Mouse (Mus musculus): ENCODE measurements around the gene Ralbp1. TPM values are rescaled to one million over a fixed set of nuclear protein-coding genes. Genes with fewer than 3 reads are reported as not detected.

The Ralbp1 gene
- polyA plus RNA-seq (2012; rRNA removed): 29.8 and 30.7 TPM in 2 replicates

DNA sequence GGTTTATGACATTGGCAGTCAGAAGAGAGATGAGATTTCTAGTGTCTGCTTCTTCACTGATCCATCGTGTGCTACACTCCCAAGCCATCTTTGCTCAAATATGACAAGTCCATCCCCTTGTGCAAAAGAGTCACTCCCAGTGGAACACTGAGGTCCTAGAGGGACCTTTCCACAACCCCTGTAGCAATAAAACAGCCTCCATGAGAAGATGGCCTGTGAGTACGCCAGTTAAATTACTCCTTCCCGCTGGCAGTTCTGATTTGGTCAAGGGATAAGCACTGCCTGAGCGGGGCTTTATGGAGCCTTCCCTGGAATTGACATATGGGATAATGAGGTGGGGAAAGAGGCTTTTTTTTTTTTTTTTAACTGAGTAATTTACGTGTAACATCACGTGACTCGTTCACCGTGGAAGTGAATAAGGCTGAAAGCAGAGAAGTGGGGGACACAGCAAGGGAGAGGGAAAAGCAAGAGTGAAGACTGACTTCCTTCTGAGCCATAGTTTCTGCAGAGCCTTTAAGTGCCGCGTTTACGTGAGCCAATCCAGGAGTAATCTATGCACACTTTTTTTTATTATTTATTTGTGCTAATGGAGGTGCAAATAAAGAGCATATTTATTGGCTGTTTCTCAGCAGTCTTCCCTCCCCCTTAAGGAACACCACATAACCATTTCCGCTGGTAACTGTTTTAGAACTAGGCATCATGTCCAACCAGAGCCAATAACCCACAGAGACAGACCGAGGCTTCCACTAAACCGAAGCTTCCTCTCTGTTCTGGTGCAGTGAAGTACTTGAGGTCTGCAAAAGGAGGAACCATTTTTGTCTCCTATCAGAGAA lies at the start of gene Ralbp1:
Gene Ralbp1, minus strand, starts transcription at position 102 of the 833 bp plus-strand sequence.
- TF ChIP-seq POLR2A (IDR thresholded peaks at IDR 0.05; ENCODE audit: low read depth, low read length) (no peak), CTCF (conservative IDR thresholded peaks at IDR 0.05; ENCODE audit: insufficient read depth, insufficient read length, low read depth, low read length) (no peak)
- Histone ChIP-seq H3K4me3 (ENCODE audit: insufficient read depth, low read depth, low read length) (peak within 1 kb of the TSS; percentile 72), H3K36me3 (ENCODE audit: control insufficient read depth, insufficient read depth, low read length) (no peaks in the 10 kb centered on the region), H3K27ac (ENCODE audit: insufficient read depth, low read depth, low read length) (peak within 1 kb of the TSS; percentile 91), H3K27me3 (replicated peaks; ENCODE audit: control insufficient read depth, insufficient read depth, low read length) (no peaks in the 10 kb centered on the region), H3K4me1 (ENCODE audit: control insufficient read depth, insufficient read depth, low read length) (peaks cover 8% of the 10 kb centered on the region; the same call in 1 of the 2 replicates)
- peak; percentile 51 for DNase-seq
- 4% methylated on average over 14 of the region's 14 CpGs for WGBS

DNA sequence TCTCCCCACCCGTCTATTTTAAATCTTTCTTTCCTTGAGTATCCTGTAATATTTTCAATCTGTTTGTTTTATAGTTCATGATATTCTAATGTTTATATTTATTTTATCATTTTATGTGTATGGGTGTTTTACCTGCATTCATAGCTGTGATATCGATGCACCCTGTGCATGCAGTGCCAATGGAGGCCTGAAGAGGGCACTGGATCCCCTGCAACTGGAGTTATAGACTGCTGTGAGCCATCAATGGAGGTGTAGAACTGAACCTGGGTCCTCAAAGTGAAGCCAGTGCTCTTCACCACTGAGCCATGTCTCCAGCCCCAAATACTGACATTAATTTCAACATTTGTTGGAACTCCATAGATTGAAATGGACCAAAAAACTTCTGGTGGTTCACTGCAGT lies 48.1 kb upstream of the Ralbp1 start:
- TF ChIP-seq POLR2A (IDR thresholded peaks at IDR 0.05; ENCODE audit: low read depth, low read length): no peak
- peak; percentile 61 for TF ChIP-seq CTCF (conservative IDR thresholded peaks at IDR 0.05; ENCODE audit: insufficient read depth, insufficient read length, low read depth, low read length)
- Histone ChIP-seq H3K36me3 (ENCODE audit: control insufficient read depth, insufficient read depth, low read length) (no peaks in the 10 kb centered on the region), H3K27me3 (replicated peaks; ENCODE audit: control insufficient read depth, insufficient read depth, low read length) (no peaks in the 10 kb centered on the region), H3K4me3 (ENCODE audit: insufficient read depth, low read depth, low read length) (no peak overlapping the region), H3K4me1 (ENCODE audit: control insufficient read depth, insufficient read depth, low read length) (0 out of 2 replicates have a peak, but pooled peaks cover 3% of the 10 kb centered on the region), H3K27ac (ENCODE audit: insufficient read depth, low read depth, low read length) (no peak overlapping the region)
- WGBS: 96% methylated on average over 2 of the region's 2 CpGs
- no peak for DNase-seq

GRCm38 (mm10) chr17:65931525-65931924 lies 45.9 kb upstream of the Ralbp1 start:
- DNase-seq: no peak
- H3K4me3 ChIP-seq (ENCODE audit: insufficient read depth, low read depth, low read length): no peak overlapping the region
- 75% methylated on average over 6 of the region's 6 CpGs for WGBS
- TF ChIP-seq POLR2A (IDR thresholded peaks at IDR 0.05; ENCODE audit: low read depth, low read length) (no peak), CTCF (conservative IDR thresholded peaks at IDR 0.05; ENCODE audit: insufficient read depth, insufficient read length, low read depth, low read length) (no peak)
- no peaks in the 10 kb centered on the region for H3K4me1 ChIP-seq (ENCODE audit: control insufficient read depth, insufficient read depth, low read length)
- no peak overlapping the region for H3K27ac ChIP-seq (ENCODE audit: insufficient read depth, low read depth, low read length)
- H3K36me3 ChIP-seq (ENCODE audit: control insufficient read depth, insufficient read depth, low read length): no peaks in the 10 kb centered on the region
- no peaks in the 10 kb centered on the region for H3K27me3 ChIP-seq (replicated peaks; ENCODE audit: control insufficient read depth, insufficient read depth, low read length)

DNA sequence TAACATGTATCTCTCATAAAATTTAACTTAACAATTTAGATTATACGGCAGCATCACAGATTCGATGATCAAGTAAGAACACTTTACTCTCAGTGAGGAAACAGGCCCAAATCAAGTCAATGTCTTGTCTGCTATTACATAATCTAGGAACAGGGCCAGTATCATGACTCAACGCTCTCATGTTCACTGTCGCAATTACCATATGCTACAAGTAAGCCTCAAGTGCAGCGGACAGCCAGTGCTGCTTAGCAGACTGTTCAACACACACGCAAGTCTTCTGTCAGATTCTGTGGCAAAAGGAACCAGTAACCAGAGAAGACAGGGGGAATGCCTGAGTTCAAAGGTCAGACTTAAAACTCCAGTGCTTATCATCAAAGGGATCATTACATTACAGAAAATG lies 45.4 kb upstream of the Ralbp1 start:
- 63% methylated on average over 6 of the region's 6 CpGs for WGBS
- Histone ChIP-seq H3K27ac (ENCODE audit: insufficient read depth, low read depth, low read length) (no peak overlapping the region), H3K4me3 (ENCODE audit: insufficient read depth, low read depth, low read length) (no peak overlapping the region), H3K27me3 (replicated peaks; ENCODE audit: control insufficient read depth, insufficient read depth, low read length) (no peaks in the 10 kb centered on the region), H3K4me1 (ENCODE audit: control insufficient read depth, insufficient read depth, low read length) (no peaks in the 10 kb centered on the region), H3K36me3 (ENCODE audit: control insufficient read depth, insufficient read depth, low read length) (no peaks in the 10 kb centered on the region)
- no peak for TF ChIP-seq POLR2A (IDR thresholded peaks at IDR 0.05; ENCODE audit: low read depth, low read length)
- no peak for TF ChIP-seq CTCF (conservative IDR thresholded peaks at IDR 0.05; ENCODE audit: insufficient read depth, insufficient read length, low read depth, low read length)
- DNase-seq: peak; percentile 42

DNA sequence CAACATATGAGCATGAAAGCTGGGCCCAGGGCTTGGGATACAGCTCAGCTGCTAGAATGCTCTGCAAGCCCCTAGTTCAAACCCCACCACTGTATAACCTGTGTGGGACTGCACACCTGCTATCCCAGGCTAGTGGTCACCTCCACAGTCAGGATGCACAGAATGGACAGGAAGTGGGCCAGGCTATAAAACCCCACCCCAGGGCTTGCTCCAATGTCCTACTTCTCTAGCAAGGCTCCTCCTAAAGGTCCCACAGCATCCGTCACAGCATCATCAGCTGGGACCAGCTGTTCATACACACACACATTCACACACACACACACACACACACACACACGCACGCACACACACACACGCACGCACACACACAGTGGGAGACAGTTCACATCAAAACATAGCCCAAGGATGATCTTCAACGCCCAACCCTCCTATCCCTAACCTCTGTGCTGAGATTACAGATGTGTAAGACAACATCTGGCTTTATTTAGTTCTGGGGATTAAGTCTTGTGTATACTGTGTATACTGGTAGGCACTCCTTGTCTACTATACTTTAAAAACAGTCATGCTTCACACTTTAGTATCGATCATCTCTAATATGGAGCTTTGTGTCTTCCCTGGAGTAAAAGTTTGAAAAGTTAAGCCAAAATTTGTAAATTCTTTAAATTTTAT lies 44.7 kb upstream of the Ralbp1 start:
- Histone ChIP-seq H3K27me3 (replicated peaks; ENCODE audit: control insufficient read depth, insufficient read depth, low read length) (no peaks in the 10 kb centered on the region), H3K27ac (ENCODE audit: insufficient read depth, low read depth, low read length) (no peak overlapping the region), H3K4me3 (ENCODE audit: insufficient read depth, low read depth, low read length) (no peak overlapping the region), H3K36me3 (ENCODE audit: control insufficient read depth, insufficient read depth, low read length) (no peaks in the 10 kb centered on the region), H3K4me1 (ENCODE audit: control insufficient read depth, insufficient read depth, low read length) (no peaks in the 10 kb centered on the region)
- no peak for DNase-seq
- 95% methylated on average over 7 of the region's 7 CpGs for WGBS
- no peak for TF ChIP-seq CTCF (conservative IDR thresholded peaks at IDR 0.05; ENCODE audit: insufficient read depth, insufficient read length, low read depth, low read length)
- no peak for TF ChIP-seq POLR2A (IDR thresholded peaks at IDR 0.05; ENCODE audit: low read depth, low read length)

DNA sequence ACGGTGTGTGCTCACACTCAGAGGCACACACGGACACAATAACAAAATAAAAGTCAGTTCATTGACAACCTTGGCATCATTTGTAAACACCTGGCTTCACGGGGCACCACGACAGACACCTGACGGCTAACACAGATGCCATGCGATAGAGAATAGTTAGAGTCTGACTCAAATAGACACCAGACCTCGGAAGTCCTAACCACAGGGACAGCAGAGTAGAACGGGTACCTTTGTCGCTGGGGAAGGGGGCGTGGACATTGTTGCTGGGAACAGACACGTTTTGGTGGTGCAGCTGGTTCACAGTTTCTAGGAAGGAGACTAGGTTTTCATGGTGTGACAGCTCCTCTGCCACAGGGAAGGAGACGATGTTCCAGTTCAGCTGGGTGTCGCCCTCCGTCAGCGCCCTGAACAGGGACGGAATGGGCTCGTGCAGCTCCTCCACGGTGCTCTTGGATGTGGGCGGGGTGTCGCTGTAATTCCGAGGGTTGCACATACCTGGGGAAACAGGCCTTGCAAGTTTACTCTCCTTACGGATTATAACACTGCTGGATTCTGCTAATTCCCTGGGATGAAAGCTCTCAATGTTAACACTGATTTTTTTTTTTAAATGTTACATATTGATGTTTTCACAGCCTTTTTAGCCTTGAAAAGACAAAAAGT lies 43.9 kb upstream of the Ralbp1 start:
- H3K27ac ChIP-seq (ENCODE audit: insufficient read depth, low read depth, low read length): no peak overlapping the region
- WGBS: 78% methylated on average over 22 of the region's 22 CpGs

More for the DNA sequence above, 43.9 kb upstream of the Ralbp1 start:
- DNase-seq: no peak
- H3K36me3 ChIP-seq (ENCODE audit: control insufficient read depth, insufficient read depth, low read length): no peaks in the 10 kb centered on the region
- no peak overlapping the region for H3K4me3 ChIP-seq (ENCODE audit: insufficient read depth, low read depth, low read length)
- H3K27me3 ChIP-seq (replicated peaks; ENCODE audit: control insufficient read depth, insufficient read depth, low read length): no peaks in the 10 kb centered on the region
- no peaks in the 10 kb centered on the region for H3K4me1 ChIP-seq (ENCODE audit: control insufficient read depth, insufficient read depth, low read length)
- TF ChIP-seq CTCF (conservative IDR thresholded peaks at IDR 0.05; ENCODE audit: insufficient read depth, insufficient read length, low read depth, low read length) (no peak), POLR2A (IDR thresholded peaks at IDR 0.05; ENCODE audit: low read depth, low read length) (no peak)

All from kidney, adult 2 months (tissue).